Mouse (Mus musculus): ENCODE results near the gene Ddah1.

- TF ChIP-seq CTCF (IDR thresholded peaks at IDR 0.05; ENCODE audit: extremely low read depth, insufficient read depth, low read length) = no peak
- TF ChIP-seq POLR2A (IDR thresholded peaks at IDR 0.05; ENCODE audit: extremely low read depth, insufficient read depth, low read length) = no peak
These were observed 181.5 kb downstream of the Ddah1 start for GRCm38 (mm10) chr3:145939971-145940370.
